Mouse (Mus musculus) liver, embryonic 15.5 days (tissue): ENCODE measurements at regions not wholly inside any gene's neighbourhood (a gene's known extent, or its start where the extent isn't known, plus 50 kb on each side); places are given as distances from the start of the nearest gene placed in this dataset.

Experiments
- ATAC-seq: fragments of 200-750 bp; cut with Nextera tagmentation; 2 replicates; pipeline ENCODE4 v1.8.0; 2017; ENCODE audit warnings: moderate number of reproducible peaks, mild to moderate bottlenecking, moderate library complexity; ENCODE audit not compliant: insufficient read depth
- H3K27ac ChIP-seq: fragments of 300-500 bp; sonication (generic); replicated peaks from 2 replicates; pipeline ENCODE4 v1.5.1; 2015; ENCODE audit warnings: mild to moderate bottlenecking, inconsistent platforms
- H3K27me3 ChIP-seq: fragments of 300-500 bp; sonication (generic); 2 replicates; pipeline ENCODE4 v1.6.1; 2015; ENCODE audit warnings: mild to moderate bottlenecking, inconsistent platforms
- H3K36me3 ChIP-seq: fragments of 300-500 bp; sonication (generic); replicated peaks from 2 replicates; pipeline ENCODE4 v1.6.1; 2015; ENCODE audit warnings: moderate library complexity, mild to moderate bottlenecking, inconsistent platforms
- H3K4me1 ChIP-seq: fragments of 300-500 bp; sonication (generic); replicated peaks from 2 replicates; pipeline ENCODE4 v1.6.1; 2015; ENCODE audit warnings: inconsistent platforms
- H3K4me2 ChIP-seq: fragments of 300-500 bp; sonication (generic); 2 replicates; pipeline ENCODE4 v1.6.1; 2015; ENCODE audit warnings: moderate library complexity, mild to moderate bottlenecking, inconsistent platforms
- H3K4me3 ChIP-seq: fragments of 300-500 bp; sonication (generic); replicated peaks from 2 replicates; pipeline ENCODE4 v1.5.1; 2015; ENCODE audit warnings: mild to moderate bottlenecking, inconsistent platforms
- H3K9ac ChIP-seq: fragments of 300-500 bp; sonication (generic); 2 replicates; pipeline ENCODE4 v1.6.1; 2015; ENCODE audit warnings: moderate library complexity, mild to moderate bottlenecking, inconsistent platforms
- H3K9me3 ChIP-seq: fragments of 300-500 bp; sonication (generic); replicated peaks from 2 replicates; pipeline ENCODE4 v1.6.1; 2016; ENCODE audit warnings: inconsistent platforms
- WGBS: fragments of 180-500 bp; shearing (Covaris S2); methylation state at CpG from one replicate; pipeline ENCODE4 v1.1.7; 2015; ENCODE audit warnings: mixed read lengths; ENCODE audit not compliant: insufficient replicate concordance; 5-methylcytosine and 5-hydroxymethylcytosine counted together

DNA sequence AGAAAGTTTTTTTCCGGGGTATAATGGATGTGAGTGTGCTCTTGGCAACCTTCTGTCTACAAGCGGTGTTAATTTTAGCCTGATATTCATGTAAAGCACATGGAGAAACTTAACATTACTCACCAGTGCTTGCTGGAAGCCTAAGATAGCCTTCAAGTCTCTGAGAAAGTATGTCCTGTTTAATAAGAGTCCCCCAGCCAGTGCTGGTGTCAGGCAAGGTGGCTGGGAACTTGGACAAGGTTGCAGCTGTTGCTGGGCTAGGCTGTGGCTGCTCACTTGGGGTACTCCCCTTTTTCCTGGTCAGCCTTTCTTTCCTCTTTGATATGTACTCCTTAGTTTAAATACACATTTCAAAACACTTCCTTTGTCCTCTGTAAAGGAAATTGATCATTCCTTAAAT is 194.9 kb upstream of the Cited2 start:
- WGBS: 51% methylated on average over 2 of the region's 2 CpGs
- Histone ChIP-seq H3K9ac (no peak overlapping the region), H3K4me2 (no peak overlapping the region), H3K9me3 (no peaks in the 10 kb centered on the region), H3K36me3 (no peaks in the 10 kb centered on the region), H3K27me3 (no peaks in the 10 kb centered on the region), H3K4me3 (no peak overlapping the region), H3K27ac (no peak overlapping the region), H3K4me1 (no peaks in the 10 kb centered on the region)
- ATAC-seq: no peak

DNA sequence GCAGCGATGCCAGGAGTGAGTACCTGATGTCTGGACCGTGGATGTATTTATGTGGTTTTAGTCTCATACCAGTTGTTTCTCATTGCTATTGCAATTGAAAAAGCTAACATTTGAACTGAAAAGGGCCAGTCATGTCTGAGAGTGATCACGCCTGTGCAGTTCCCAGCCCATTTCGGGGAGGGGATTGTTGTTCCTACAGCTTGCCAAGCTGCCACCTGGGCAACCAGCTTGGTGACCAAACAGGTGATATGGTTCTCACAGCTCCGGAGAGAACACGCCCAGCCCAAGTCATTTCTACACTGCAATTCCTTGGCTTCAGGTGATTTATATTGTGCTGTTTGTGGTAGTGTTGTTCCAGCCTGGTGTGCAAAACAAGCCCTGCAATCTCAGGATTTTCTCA is 194.2 kb upstream of the Cited2 start:
- Histone ChIP-seq H3K27ac (no peak overlapping the region), H3K36me3 (no peaks in the 10 kb centered on the region), H3K9me3 (no peaks in the 10 kb centered on the region), H3K4me2 (no peak overlapping the region), H3K4me1 (no peaks in the 10 kb centered on the region), H3K9ac (no peak overlapping the region), H3K4me3 (no peak overlapping the region), H3K27me3 (no peaks in the 10 kb centered on the region)
- WGBS: 68% methylated on average over 6 of the region's 6 CpGs
- ATAC-seq: no peak

GRCm38 (mm10) chr10:17529851-17530509 is 193.0 kb upstream of the Cited2 start:
- no peaks in the 10 kb centered on the region for H3K4me1 ChIP-seq
- no peak for ATAC-seq
- no peaks in the 10 kb centered on the region for H3K27me3 ChIP-seq
- H3K9me3 ChIP-seq: no peaks in the 10 kb centered on the region
- no peak overlapping the region for H3K27ac ChIP-seq
- H3K9ac ChIP-seq: no peak overlapping the region
- H3K36me3 ChIP-seq: no peaks in the 10 kb centered on the region
- no peak overlapping the region for H3K4me2 ChIP-seq
- 75% methylated on average over 4 of the region's 4 CpGs for WGBS
- H3K4me3 ChIP-seq: no peak overlapping the region

- no peaks in the 10 kb centered on the region for H3K9me3 ChIP-seq
- no peak for ATAC-seq
These were observed 192.0 kb upstream of the Cited2 start for GRCm38 (mm10) chr10:17531021-17531420.

DNA sequence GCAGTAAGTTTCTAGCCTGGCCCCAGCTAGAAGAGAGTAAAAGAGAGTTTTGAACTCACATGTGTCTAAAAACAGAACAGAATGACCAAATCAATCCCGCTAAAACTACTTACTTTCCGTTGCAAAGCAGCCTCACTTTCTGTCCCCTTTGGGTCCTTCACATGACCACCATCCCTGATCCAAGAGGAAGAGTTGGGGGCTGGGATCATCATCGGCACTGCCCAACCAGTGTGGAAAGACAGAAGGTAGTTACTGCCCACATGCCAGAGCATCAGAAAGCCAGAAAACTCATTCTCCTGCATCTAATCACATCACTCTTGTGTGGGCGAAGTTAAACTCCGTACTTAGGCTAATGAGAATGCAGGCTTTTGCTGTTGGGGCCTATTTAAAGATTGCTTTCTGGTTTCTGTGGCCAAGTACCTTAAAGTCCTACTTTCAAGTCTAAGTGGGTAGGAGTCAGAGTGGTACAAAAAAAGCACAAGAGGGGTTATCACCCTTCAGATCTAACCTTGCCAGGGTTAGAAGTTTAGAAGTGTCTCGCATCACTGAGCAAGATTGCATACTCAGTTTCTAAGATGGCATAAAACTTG is 184.0 kb upstream of the Cited2 start:
- no peak for ATAC-seq
- H3K4me3 ChIP-seq: no peak overlapping the region
- no peaks in the 10 kb centered on the region for H3K36me3 ChIP-seq
- H3K27ac ChIP-seq: no peak overlapping the region
- H3K9me3 ChIP-seq: no peaks in the 10 kb centered on the region
- no peaks in the 10 kb centered on the region for H3K4me1 ChIP-seq
- no peak overlapping the region for H3K9ac ChIP-seq
- 72% methylated on average over 6 of the region's 6 CpGs for WGBS
- H3K27me3 ChIP-seq: no peaks in the 10 kb centered on the region
- no peak overlapping the region for H3K4me2 ChIP-seq

More at GRCm38 (mm10) chr10:17531021-17531420, 192.0 kb upstream of the Cited2 start:
- 47% methylated on average over 3 of the region's 3 CpGs for WGBS
- Histone ChIP-seq H3K27ac (no peak overlapping the region), H3K4me3 (no peak overlapping the region), H3K9ac (no peak overlapping the region), H3K36me3 (no peaks in the 10 kb centered on the region), H3K27me3 (no peaks in the 10 kb centered on the region), H3K4me1 (no peaks in the 10 kb centered on the region), H3K4me2 (no peak overlapping the region)

DNA sequence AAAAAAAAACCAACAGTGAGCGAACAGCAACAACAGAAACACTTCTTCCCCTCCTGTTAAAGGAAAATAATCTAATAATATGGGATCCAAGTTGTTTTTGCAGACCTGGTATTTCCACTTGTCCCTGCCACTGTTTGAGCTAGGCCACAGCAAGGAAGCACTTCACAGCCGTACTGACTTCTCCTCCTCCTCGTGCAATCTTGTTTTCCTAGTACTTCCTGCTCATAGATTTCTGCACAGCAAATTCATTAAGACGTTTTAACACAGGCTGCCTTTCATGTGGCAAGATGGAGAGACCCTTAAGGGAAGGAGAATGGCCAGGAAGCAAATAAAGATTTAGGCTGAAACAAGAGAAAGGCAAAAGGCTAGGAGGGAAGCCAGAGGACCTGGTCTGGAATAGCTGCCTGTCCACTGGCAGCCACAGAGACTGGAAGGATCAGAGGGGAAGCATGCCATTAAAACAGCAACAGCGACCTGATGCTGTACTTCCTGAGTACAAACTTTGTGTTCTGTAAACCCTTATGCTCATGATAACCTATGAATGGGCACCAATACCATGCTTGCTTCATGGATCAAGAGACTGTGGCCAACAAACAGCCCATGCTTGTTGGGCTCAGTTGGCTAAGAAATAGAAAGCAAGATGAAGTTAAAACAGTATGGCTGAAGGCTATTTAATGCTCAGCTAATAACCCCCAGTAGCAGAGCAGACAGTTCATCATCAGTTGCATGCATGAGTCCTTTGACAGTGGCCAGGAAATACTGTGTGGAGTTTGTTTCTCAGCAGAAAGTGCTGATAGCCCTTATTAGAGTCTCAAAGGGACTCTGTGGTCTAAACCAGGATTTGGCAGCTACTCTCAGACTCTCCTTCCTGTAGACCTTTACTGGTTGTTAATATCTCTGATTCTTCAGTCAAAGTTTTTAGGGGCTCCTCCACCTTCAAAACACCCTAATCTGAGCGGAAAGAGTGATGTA is 182.3 kb upstream of the Cited2 start:
- no peak overlapping the region for H3K4me3 ChIP-seq
- no peak overlapping the region for H3K9ac ChIP-seq
- H3K9me3 ChIP-seq: no peaks in the 10 kb centered on the region
- H3K27me3 ChIP-seq: no peaks in the 10 kb centered on the region
- 33% methylated on average over 6 of the region's 6 CpGs for WGBS
- no peak overlapping the region for H3K4me2 ChIP-seq
- ATAC-seq: no peak
- H3K36me3 ChIP-seq: no peaks in the 10 kb centered on the region
- H3K27ac ChIP-seq: no peak overlapping the region
- no peaks in the 10 kb centered on the region for H3K4me1 ChIP-seq

DNA sequence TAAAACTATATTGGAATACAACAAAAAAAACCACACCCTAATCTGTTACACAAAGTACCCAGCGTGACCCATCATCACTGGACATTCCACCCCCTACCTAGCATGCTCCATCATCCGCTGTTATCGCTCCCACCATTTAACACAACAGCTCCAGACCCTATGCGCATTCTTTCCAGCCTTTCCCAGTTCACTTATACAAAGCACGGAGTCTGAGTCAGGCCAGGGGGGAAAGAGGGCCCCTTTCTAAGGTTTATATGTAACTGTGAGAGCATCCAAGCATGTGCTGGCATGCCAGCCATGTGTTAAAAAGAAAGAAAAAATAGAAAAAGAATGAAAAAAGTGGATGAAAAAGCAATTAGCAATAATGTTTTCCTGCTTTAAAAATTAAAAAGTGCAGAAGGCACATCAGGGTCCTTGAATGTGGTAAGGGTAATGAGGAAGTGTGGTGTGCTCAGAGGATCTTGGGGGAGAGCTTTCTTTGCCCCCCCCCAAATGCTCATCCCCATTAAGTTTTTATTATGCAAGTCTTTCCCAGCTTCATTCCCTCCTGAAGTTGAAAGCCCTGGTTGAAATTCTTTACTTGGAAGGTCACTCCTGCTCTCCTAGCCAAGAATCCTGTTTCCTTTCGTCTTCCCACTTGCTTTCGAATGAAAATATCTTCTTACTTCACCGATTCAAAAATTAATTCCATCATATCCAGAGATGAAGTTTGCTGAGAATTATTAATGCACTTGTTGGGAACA is 180.7 kb upstream of the Cited2 start:
- Histone ChIP-seq H3K9me3 (no peaks in the 10 kb centered on the region), H3K4me3 (no peak overlapping the region), H3K4me1 (no peaks in the 10 kb centered on the region), H3K36me3 (no peaks in the 10 kb centered on the region), H3K9ac (no peak overlapping the region), H3K27me3 (no peaks in the 10 kb centered on the region), H3K4me2 (no peak overlapping the region), H3K27ac (no peak overlapping the region)
- no peak for ATAC-seq
- WGBS: 70% methylated on average over 8 of the region's 8 CpGs

GRCm38 (mm10) chr10:17542847-17543421 is 180.1 kb upstream of the Cited2 start:
- Histone ChIP-seq H3K27ac (no peak overlapping the region), H3K4me3 (no peak overlapping the region), H3K4me2 (no peak overlapping the region), H3K9ac (no peak overlapping the region), H3K9me3 (no peaks in the 10 kb centered on the region), H3K27me3 (no peaks in the 10 kb centered on the region), H3K36me3 (no peaks in the 10 kb centered on the region), H3K4me1 (no peaks in the 10 kb centered on the region)
- WGBS: 66% methylated on average over 5 of the region's 5 CpGs
- no peak for ATAC-seq

- H3K9ac ChIP-seq: no peak overlapping the region
- H3K4me3 ChIP-seq: no peak overlapping the region
- H3K27me3 ChIP-seq: no peaks in the 10 kb centered on the region
- peaks cover 10% of the 10 kb centered on the region for H3K4me1 ChIP-seq
- H3K9me3 ChIP-seq: no peaks in the 10 kb centered on the region
- no peaks in the 10 kb centered on the region for H3K36me3 ChIP-seq
- no peak overlapping the region for H3K27ac ChIP-seq
- ATAC-seq: no peak
- no peak overlapping the region for H3K4me2 ChIP-seq
These were observed 177.7 kb upstream of the Cited2 start for GRCm38 (mm10) chr10:17545291-17545690.

GRCm38 (mm10) chr10:17547986-17548385 is 175.0 kb upstream of the Cited2 start:
- H3K4me1 ChIP-seq: peaks cover 13% of the 10 kb centered on the region

More at GRCm38 (mm10) chr10:17547986-17548385, 175.0 kb upstream of the Cited2 start:
- 72% methylated on average over 3 of the region's 3 CpGs for WGBS
- no peaks in the 10 kb centered on the region for H3K36me3 ChIP-seq
- no peak for ATAC-seq
- no peak overlapping the region for H3K4me3 ChIP-seq
- H3K9ac ChIP-seq: no peak overlapping the region
- H3K9me3 ChIP-seq: no peaks in the 10 kb centered on the region
- H3K4me2 ChIP-seq: no peak overlapping the region
- no peaks in the 10 kb centered on the region for H3K27me3 ChIP-seq
- no peak overlapping the region for H3K27ac ChIP-seq
